Mouse (Mus musculus) heart, adult 2 months (tissue): ENCODE results near the gene Efna3. TPM values are rescaled to one million over a fixed set of nuclear protein-coding genes. Genes with fewer than 3 reads are reported as not detected.

Source experiments
- DNase-seq, 2 experiments: peaks; one replicate each; pipeline ENCODE4 v3.0.0; 2021
- H3K27ac ChIP-seq: fragments of 200-600 bp; 2 replicates; pipeline ENCODE4 v1.8.1; 2022
- H3K27me3 ChIP-seq: fragments of 200-500 bp; 2 replicates; pipeline ENCODE4 v1.6.1; 2012; ENCODE audit warnings: mild to moderate bottlenecking, low read length, inconsistent platforms, mixed read lengths; ENCODE audit not compliant: control insufficient read depth, insufficient read depth
- H3K36me3 ChIP-seq: fragments of 200-500 bp; 2 replicates; pipeline ENCODE4 v1.6.1; 2012; ENCODE audit warnings: low read length, inconsistent platforms; ENCODE audit not compliant: control insufficient read depth, insufficient read depth
- H3K4me1 ChIP-seq: fragments of 200-500 bp; 2 replicates; pipeline ENCODE4 v1.6.1; 2011; ENCODE audit warnings: low read length; ENCODE audit not compliant: control insufficient read depth, insufficient read depth
- H3K4me3 ChIP-seq: fragments of 200-600 bp; 2 replicates; pipeline ENCODE4 v1.8.1; 2022
- H3K79me2 ChIP-seq: fragments of 200-500 bp; replicated peaks from 2 replicates; pipeline ENCODE4 v1.6.1; 2012; ENCODE audit warnings: mild to moderate bottlenecking, inconsistent platforms, low read length, moderate library complexity, mixed read lengths; ENCODE audit not compliant: control insufficient read depth, insufficient read depth
- H3K9ac ChIP-seq: fragments of 200-500 bp; 2 replicates; pipeline ENCODE4 v1.6.1; 2012; ENCODE audit warnings: low read depth, mild to moderate bottlenecking, control low read depth, inconsistent platforms, low read length, mixed read lengths
- CTCF ChIP-seq: fragments of 200-600 bp; IDR thresholded peaks from 2 replicates; pipeline ENCODE4 v1.8.1; 2022; ENCODE audit warnings: antibody characterized with exemption, mild to moderate bottlenecking, moderate library complexity
- EP300 ChIP-seq: fragments of 200-500 bp; IDR thresholded peaks from 2 replicates; pipeline ENCODE4 v1.6.1; 2011; ENCODE audit warnings: low read depth, low read length, control low read depth; ENCODE audit not compliant: insufficient read depth
- POLR2A ChIP-seq: fragments of 200-500 bp; IDR thresholded peaks from 2 replicates; pipeline ENCODE4 v1.6.1; 2011; ENCODE audit warnings: mild to moderate bottlenecking, low read depth, low read length, control low read depth; ENCODE audit not compliant: insufficient read depth
- WGBS: fragments of 180-500 bp; shearing (Covaris S2); methylation state at CpG from one replicate; pipeline ENCODE4 v1.1.7; 2018; 5-methylcytosine and 5-hydroxymethylcytosine counted together
- intact Hi-C: fragments of 180-260 bp; cut with DNase I; formaldehyde crosslinking; loops from one replicate; pipeline ENCODE4 v1.15.1; 2025
- polyA plus RNA-seq: library from polyadenylated mRNA; depleted of rRNA; stranded (reverse); fragments of >200 nt; gene quantifications from 2 replicates; pipeline ENCODE4 v1.2.3, GENCODE M21; 2012
- total RNA-seq, 2 experiments: library from RNA; stranded (reverse); gene quantifications; 2 replicates each; pipeline ENCODE4 v1.2.3; 2021

The Efna3 gene
- total and polyA plus RNA-seq, 3 experiments = not detected

GRCm38 (mm10) chr3:89341794-89342193, 19.0 kb upstream of the Efna3 start:
- Histone ChIP-seq H3K4me1 (peaks cover 2% of the 10 kb centered on the region; the same call in 1 of the 2 replicates), H3K36me3 (no peaks in the 10 kb centered on the region), H3K4me3 (no peak overlapping the region), H3K9ac (no peak overlapping the region), H3K79me2 (no peaks in the 10 kb centered on the region), H3K27me3 (no peaks in the 10 kb centered on the region), H3K27ac (no peak overlapping the region)
- TF ChIP-seq CTCF = no peak
- intact Hi-C loops = loop anchor here (2.0 to 5.0 kb wide), 2 partner anchors 143 to 346 kb away; no protein-coding TSS in a partner anchor
- WGBS = 54% methylated on average over 4 of the region's 4 CpGs
- no peak for DNase-seq

DNA sequence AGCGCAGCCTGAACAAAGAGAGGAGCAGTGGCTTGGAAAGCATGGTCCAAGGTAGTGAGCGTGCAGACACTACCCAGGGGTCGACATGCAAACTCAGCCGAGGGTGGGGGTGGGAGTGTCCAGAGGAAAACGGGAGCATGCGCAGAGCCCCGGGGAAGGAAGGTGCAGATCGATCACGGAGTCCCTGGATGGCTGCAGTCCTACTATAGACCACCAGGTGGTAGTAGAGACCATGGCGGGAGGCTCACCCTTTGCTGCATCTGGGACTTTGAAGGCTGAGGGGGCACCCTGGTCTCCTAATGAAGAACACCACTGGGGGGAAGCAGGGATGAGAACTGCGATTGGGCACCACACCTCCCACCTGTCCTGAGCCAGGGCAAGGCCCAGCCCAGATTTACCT, 17.7 kb upstream of the Efna3 start:
- intact Hi-C loops = loop anchor here (1.0 to 5.0 kb wide), 3 partner anchors 14 to 347 kb away; no protein-coding TSS in a partner anchor
- H3K9ac ChIP-seq = no peak overlapping the region
- H3K36me3 ChIP-seq = no peaks in the 10 kb centered on the region
- TF ChIP-seq POLR2A (no peak), EP300 (peak; percentile 83), CTCF (peak; percentile 91)
- no peak overlapping the region for H3K4me3 ChIP-seq
- H3K27ac ChIP-seq = no peak overlapping the region
- 10% methylated on average over 11 of the region's 11 CpGs for WGBS
- no peaks in the 10 kb centered on the region for H3K79me2 ChIP-seq
- no peaks in the 10 kb centered on the region for H3K27me3 ChIP-seq
- peaks cover 2% of the 10 kb centered on the region; the same call in 1 of the 2 replicates for H3K4me1 ChIP-seq
- DNase-seq = peak; percentile 69 to 78

GRCm38 (mm10) chr3:89339416-89339815, 16.7 kb upstream of the Efna3 start:
- intact Hi-C loops = loop anchor here (2.0 kb wide), 1 partner anchor 23 kb away; no protein-coding TSS in a partner anchor
- 37% methylated on average over 8 of the region's 8 CpGs for WGBS

GRCm38 (mm10) chr3:89337721-89338578, 15.2 kb upstream of the Efna3 start, which contains the start of gene Efna4:
Gene Efna4 (minus strand): TSS chr3:89338028.
- no peaks in the 10 kb centered on the region for H3K27me3 ChIP-seq
- H3K9ac ChIP-seq = peak within 1 kb of the TSS; percentile 85
- H3K4me3 ChIP-seq = peak within 1 kb of the TSS; percentile 71
- TF ChIP-seq POLR2A (no peak), EP300 (no peak), CTCF (no peak)
- H3K79me2 ChIP-seq = no peaks in the 10 kb centered on the region
- peak; percentile 52 to 60 for DNase-seq
- no peaks in the 10 kb centered on the region for H3K36me3 ChIP-seq
- H3K4me1 ChIP-seq = peaks cover 2% of the 10 kb centered on the region; the same call in 1 of the 2 replicates
- 3% methylated on average over 44 of the region's 44 CpGs for WGBS
- intact Hi-C loops = loop anchor here (2.0 kb wide), 1 partner anchor 21 kb away; no protein-coding TSS in a partner anchor
- H3K27ac ChIP-seq = no peak within 1 kb of the TSS; the same call in 1 of the 2 replicates

More at GRCm38 (mm10) chr3:89339416-89339815, 16.7 kb upstream of the Efna3 start:
- H3K79me2 ChIP-seq = no peaks in the 10 kb centered on the region
- H3K4me3 ChIP-seq = no peak overlapping the region
- peak; percentile 91 for TF ChIP-seq CTCF
- no peak for TF ChIP-seq POLR2A
- 0 out of 2 replicates have a peak, but pooled peaks have one; percentile 11 for TF ChIP-seq EP300
- H3K9ac ChIP-seq = no peak overlapping the region
- H3K4me1 ChIP-seq = peaks cover 2% of the 10 kb centered on the region; the same call in 1 of the 2 replicates
- DNase-seq = peak; percentile 57 to 74
- H3K27me3 ChIP-seq = no peaks in the 10 kb centered on the region
- no peak overlapping the region for H3K27ac ChIP-seq
- no peaks in the 10 kb centered on the region for H3K36me3 ChIP-seq

DNA sequence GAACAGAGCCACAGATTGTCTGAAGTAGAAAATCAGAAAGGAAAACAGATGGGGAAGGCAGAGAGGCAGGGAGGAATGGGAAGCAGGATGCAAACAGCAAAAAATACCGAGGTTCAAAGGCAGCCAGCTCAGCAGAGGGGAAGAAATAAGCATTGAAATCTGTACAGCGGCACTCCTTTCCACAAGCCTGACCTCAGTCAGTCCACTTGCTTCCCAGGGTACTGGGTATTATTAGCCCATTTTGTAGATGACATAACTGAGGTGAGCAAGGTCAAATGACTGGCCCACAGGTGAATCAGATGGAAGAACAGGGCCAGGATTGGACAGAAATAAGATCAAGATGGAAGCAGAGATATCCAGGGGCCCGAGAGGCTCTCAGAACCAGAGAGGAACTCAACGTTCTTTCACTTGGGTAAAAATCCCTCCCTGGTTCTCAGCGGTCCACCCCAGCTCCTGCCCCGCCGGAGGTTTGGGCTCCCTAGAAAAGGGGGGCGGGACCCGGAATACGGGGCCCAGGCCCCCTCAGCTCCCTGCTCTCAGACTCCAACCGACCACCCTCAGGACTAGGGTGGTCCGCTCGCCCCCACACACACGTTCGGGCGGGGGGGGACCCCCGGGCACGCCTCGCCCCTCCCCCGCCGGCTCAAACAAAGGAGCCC, 14.4 kb upstream of the Efna3 start:
- TF ChIP-seq CTCF = no peak
- TF ChIP-seq POLR2A = no peak
- TF ChIP-seq EP300 = no peak
- 4% methylated on average over 21 of the region's 21 CpGs for WGBS
- Histone ChIP-seq H3K9ac (peak overlapping the region; percentile 85), H3K27me3 (no peaks in the 10 kb centered on the region), H3K27ac (no peak overlapping the region; the same call in 1 of the 2 replicates), H3K79me2 (no peaks in the 10 kb centered on the region), H3K4me3 (peak overlapping the region; percentile 71), H3K4me1 (peaks cover 2% of the 10 kb centered on the region; the same call in 1 of the 2 replicates), H3K36me3 (no peaks in the 10 kb centered on the region)
- intact Hi-C loops = no loop called here
- no peak for DNase-seq
